Mouse (Mus musculus) spleen, adult 2 months (tissue): ENCODE results near the gene Wrap53.

Experiments
- CTCF ChIP-seq: fragments of 200-500 bp; IDR thresholded peaks from 2 replicates; pipeline ENCODE4 v1.5.1; 2011; ENCODE audit warnings: mild to moderate bottlenecking, inconsistent platforms; ENCODE audit not compliant: insufficient read depth, insufficient read length, insufficient replicate concordance; ENCODE audit errors: extremely low read depth
- POLR2A ChIP-seq: fragments of 200-500 bp; IDR thresholded peaks from 2 replicates; pipeline ENCODE4 v1.6.1; 2011; ENCODE audit warnings: low read depth, low read length, inconsistent platforms

DNA sequence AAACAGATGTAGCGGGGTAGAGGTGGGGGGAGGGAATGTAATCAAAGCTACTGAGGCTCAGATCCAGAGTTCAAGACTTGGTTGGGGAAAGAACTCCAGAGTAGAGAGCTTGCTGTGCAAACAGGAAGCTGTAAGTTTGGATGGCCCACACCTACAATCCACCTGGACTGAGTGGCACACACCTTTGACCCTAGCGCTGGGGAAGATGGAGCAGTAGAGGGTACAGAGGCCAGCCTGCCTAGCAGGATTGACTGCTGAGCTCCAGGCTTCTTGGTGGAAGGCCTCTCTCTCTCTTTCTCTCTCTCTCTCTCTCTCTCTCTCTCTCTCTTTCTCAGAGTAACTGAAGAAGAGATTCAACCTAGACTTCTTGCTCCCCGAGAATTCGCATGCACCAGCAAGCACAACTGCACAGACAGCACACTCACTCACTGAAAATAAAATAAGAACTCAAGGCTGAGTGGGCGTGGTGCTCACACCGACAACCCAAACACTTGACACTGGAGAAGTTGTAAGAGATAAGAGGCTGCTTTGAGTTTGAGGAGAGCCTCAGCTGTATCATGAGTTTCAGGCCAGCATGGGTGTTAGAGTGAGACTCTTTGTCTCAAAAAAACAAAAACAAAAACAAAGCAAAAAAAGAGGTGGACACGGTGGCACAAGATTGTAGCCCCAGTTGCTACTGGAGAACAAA lies 40.5 kb upstream of the Wrap53 start:
- TF ChIP-seq CTCF, result no peak
- no peak for TF ChIP-seq POLR2A
